Mouse (Mus musculus): ENCODE results near the gene March9. TPM values are rescaled to one million over a fixed set of nuclear protein-coding genes. Genes with fewer than 3 reads are reported as not detected.
A peak's percentile ranks its signal among the peaks of the same experiment; 100 is the strongest.

March9 gene
- 8.6 and 9.8 TPM in 2 replicates for polyA plus RNA-seq (2012; rRNA removed)
- polyA plus RNA-seq (2014; fragmentation: Nextera tagmentation; extraction: Ambion mirVana) = 2.7 and 3.1 TPM in 2 replicates

GRCm38 (mm10) chr10:127059968-127060916 lies at the start of gene March9:
Gene March9, minus strand, starts transcription at chr10:127060184.
- H3K27ac ChIP-seq (replicated peaks; ENCODE audit: low read depth, low read length) = no peak within 1 kb of the TSS
- peaks cover 11% of the 10 kb centered on the region; the same call in 1 of the 2 replicates for H3K27me3 ChIP-seq (ENCODE audit: control insufficient read depth, insufficient read depth, low read length)
- peak within 1 kb of the TSS; percentile 94 for H3K4me2 ChIP-seq (replicated peaks; ENCODE audit: low read depth, low read length, severe bottlenecking)
- no peaks in the 10 kb centered on the region for H3K9me3 ChIP-seq (ENCODE audit: control insufficient read depth, low read length)
- WGBS = 1% methylated on average over 33 of the region's 72 CpGs
- peak within 1 kb of the TSS; percentile 79 for H3K9ac ChIP-seq (ENCODE audit: low read depth, low read length, severe bottlenecking)
- H3K4me1 ChIP-seq (ENCODE audit: control insufficient read depth, insufficient read depth, low read length) = peaks cover 11% of the 10 kb centered on the region; the same call in 1 of the 2 replicates
- ATAC-seq (ENCODE audit: low FRiP score, low read depth) (no peak), DNase-seq (ENCODE audit: low spot score) (peak; percentile 70)
- H3K4me3 ChIP-seq (replicated peaks; ENCODE audit: low read length) = peak within 1 kb of the TSS; percentile 75
- peaks cover 28% of the 10 kb centered on the region for H3K36me3 ChIP-seq (ENCODE audit: control insufficient read depth, insufficient read depth, low read length)
- no peak for TF ChIP-seq POLR2A (IDR thresholded peaks at IDR 0.05; ENCODE audit: borderline replicate concordance, extremely low read depth, insufficient read depth, insufficient read length)

GRCm38 (mm10) chr10:127108262-127108583 lies 48.2 kb upstream of the March9 start:
- 0 out of 2 replicates have a peak, but pooled peaks cover 14% of the 10 kb centered on the region for H3K36me3 ChIP-seq (ENCODE audit: control insufficient read depth, insufficient read depth, low read length)
- no peak overlapping the region for H3K27ac ChIP-seq (replicated peaks; ENCODE audit: low read depth, low read length)
- no peak overlapping the region for H3K4me3 ChIP-seq (replicated peaks; ENCODE audit: low read length)
- H3K4me2 ChIP-seq (replicated peaks; ENCODE audit: low read depth, low read length, severe bottlenecking) = no peak overlapping the region
- H3K27me3 ChIP-seq (ENCODE audit: control insufficient read depth, insufficient read depth, low read length) = no peaks in the 10 kb centered on the region
- DNase-seq (ENCODE audit: low spot score) = no peak
- H3K4me1 ChIP-seq (ENCODE audit: control insufficient read depth, insufficient read depth, low read length) = no peaks in the 10 kb centered on the region
- TF ChIP-seq POLR2A (IDR thresholded peaks at IDR 0.05; ENCODE audit: borderline replicate concordance, extremely low read depth, insufficient read depth, insufficient read length) = no peak
- no peaks in the 10 kb centered on the region for H3K9me3 ChIP-seq (ENCODE audit: control insufficient read depth, low read length)
- H3K9ac ChIP-seq (ENCODE audit: low read depth, low read length, severe bottlenecking) = no peak overlapping the region
- 72% methylated on average over 3 of the region's 3 CpGs for WGBS
- ATAC-seq (ENCODE audit: low FRiP score, low read depth) = no peak

GRCm38 (mm10) chr10:127107563-127108261 lies 47.7 kb upstream of the March9 start:
- Histone ChIP-seq H3K27me3 (ENCODE audit: control insufficient read depth, insufficient read depth, low read length) (no peaks in the 10 kb centered on the region), H3K4me1 (ENCODE audit: control insufficient read depth, insufficient read depth, low read length) (no peaks in the 10 kb centered on the region), H3K4me2 (replicated peaks; ENCODE audit: low read depth, low read length, severe bottlenecking) (no peak overlapping the region), H3K4me3 (replicated peaks; ENCODE audit: low read length) (no peak overlapping the region), H3K36me3 (ENCODE audit: control insufficient read depth, insufficient read depth, low read length) (0 out of 2 replicates have a peak, but pooled peaks cover 14% of the 10 kb centered on the region), H3K9ac (ENCODE audit: low read depth, low read length, severe bottlenecking) (no peak overlapping the region), H3K27ac (replicated peaks; ENCODE audit: low read depth, low read length) (no peak overlapping the region), H3K9me3 (ENCODE audit: control insufficient read depth, low read length) (no peaks in the 10 kb centered on the region)
- TF ChIP-seq POLR2A (IDR thresholded peaks at IDR 0.05; ENCODE audit: borderline replicate concordance, extremely low read depth, insufficient read depth, insufficient read length) = no peak
- DNase-seq (ENCODE audit: low spot score) (no peak), ATAC-seq (ENCODE audit: low FRiP score, low read depth) (no peak)
- 82% methylated on average over 16 of the region's 16 CpGs for WGBS

GRCm38 (mm10) chr10:127103631-127104030 lies 43.6 kb upstream of the March9 start:
- no peak overlapping the region for H3K9ac ChIP-seq (ENCODE audit: low read depth, low read length, severe bottlenecking)
- no peak overlapping the region for H3K27ac ChIP-seq (replicated peaks; ENCODE audit: low read depth, low read length)
- H3K4me1 ChIP-seq (ENCODE audit: control insufficient read depth, insufficient read depth, low read length) = no peaks in the 10 kb centered on the region
- no peaks in the 10 kb centered on the region for H3K27me3 ChIP-seq (ENCODE audit: control insufficient read depth, insufficient read depth, low read length)
- 73% methylated on average over 7 of the region's 7 CpGs for WGBS
- no peaks in the 10 kb centered on the region for H3K9me3 ChIP-seq (ENCODE audit: control insufficient read depth, low read length)
- ATAC-seq (ENCODE audit: low FRiP score, low read depth) = no peak
- no peak overlapping the region for H3K4me2 ChIP-seq (replicated peaks; ENCODE audit: low read depth, low read length, severe bottlenecking)
- no peak overlapping the region for H3K4me3 ChIP-seq (replicated peaks; ENCODE audit: low read length)
- DNase-seq (ENCODE audit: low spot score) = no peak
- TF ChIP-seq POLR2A (IDR thresholded peaks at IDR 0.05; ENCODE audit: borderline replicate concordance, extremely low read depth, insufficient read depth, insufficient read length) = no peak
- peaks cover 23% of the 10 kb centered on the region; the same call in 1 of the 2 replicates for H3K36me3 ChIP-seq (ENCODE audit: control insufficient read depth, insufficient read depth, low read length)

DNA sequence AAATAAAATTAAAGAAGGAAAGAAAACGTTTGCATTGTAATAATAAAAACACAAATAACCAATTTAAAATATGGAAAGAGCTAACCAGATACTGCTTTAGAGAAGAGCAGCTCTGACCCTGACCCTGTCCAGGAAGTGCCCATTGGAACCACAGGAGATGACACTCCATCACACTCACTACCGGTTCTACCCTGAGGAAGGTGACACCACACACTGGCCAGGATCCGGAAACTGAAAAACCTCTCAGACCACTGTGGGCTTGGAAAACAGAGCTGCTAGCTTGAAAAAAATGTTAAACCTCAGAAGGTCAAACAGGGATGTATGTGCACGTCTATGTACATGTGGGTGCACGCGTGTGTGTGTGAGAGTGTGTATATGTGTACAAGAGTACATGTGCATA lies 41.2 kb upstream of the March9 start:
- Histone ChIP-seq H3K9ac (ENCODE audit: low read depth, low read length, severe bottlenecking) (no peak overlapping the region), H3K4me3 (replicated peaks; ENCODE audit: low read length) (no peak overlapping the region), H3K27me3 (ENCODE audit: control insufficient read depth, insufficient read depth, low read length) (no peaks in the 10 kb centered on the region), H3K9me3 (ENCODE audit: control insufficient read depth, low read length) (no peaks in the 10 kb centered on the region), H3K36me3 (ENCODE audit: control insufficient read depth, insufficient read depth, low read length) (peaks cover 40% of the 10 kb centered on the region), H3K4me1 (ENCODE audit: control insufficient read depth, insufficient read depth, low read length) (no peaks in the 10 kb centered on the region), H3K4me2 (replicated peaks; ENCODE audit: low read depth, low read length, severe bottlenecking) (no peak overlapping the region), H3K27ac (replicated peaks; ENCODE audit: low read depth, low read length) (no peak overlapping the region)
- ATAC-seq (ENCODE audit: low FRiP score, low read depth) (no peak), DNase-seq (ENCODE audit: low spot score) (no peak)
- 86% methylated on average over 6 of the region's 6 CpGs for WGBS
- no peak for TF ChIP-seq POLR2A (IDR thresholded peaks at IDR 0.05; ENCODE audit: borderline replicate concordance, extremely low read depth, insufficient read depth, insufficient read length)
